Mouse (Mus musculus): ENCODE data around the gene Lin28a.

The Lin28a gene

GRCm38 (mm10) chr4:133980496-133980895 lies 38.1 kb downstream of the Lin28a start:
- DNase-seq (ENCODE audit: low spot score in 2 of 2): no peak

- DNase-seq (ENCODE audit: low spot score in 2 of 2): no peak
Observed at GRCm38 (mm10) chr4:133978021-133978711, 40.5 kb downstream of the Lin28a start.

GRCm38 (mm10) chr4:133971741-133972140 lies 46.9 kb downstream of the Lin28a start:
- DNase-seq (ENCODE audit: low spot score in 2 of 2): no peak

GRCm38 (mm10) chr4:133970876-133971275 lies 47.8 kb downstream of the Lin28a start:
- no peak for DNase-seq (ENCODE audit: low spot score in 2 of 2)

GRCm38 (mm10) chr4:133970196-133970595 lies 48.4 kb downstream of the Lin28a start:
- DNase-seq (ENCODE audit: low spot score in 2 of 2): no peak

- DNase-seq (ENCODE audit: low spot score in 2 of 2): no peak
Observed at GRCm38 (mm10) chr4:133969114-133969770, 49.4 kb downstream of the Lin28a start.

- peak; percentile 69 to 79 for DNase-seq (ENCODE audit: low spot score in 2 of 2)
Observed at GRCm38 (mm10) chr4:133968150-133968921, 50.3 kb downstream of the Lin28a start, which contains the start of gene Hmgn2. Hmgn2 (minus strand) TSS chr4:133968650.

GRCm38 (mm10) chr4:133967866-133968149 lies 50.8 kb downstream of the Lin28a start:
- peak in 1 of 2 experiments; percentile 94 for DNase-seq (ENCODE audit: low spot score in 2 of 2)

- peak; percentile 98 to 99 for DNase-seq (ENCODE audit: low spot score in 2 of 2)
Observed at GRCm38 (mm10) chr4:133967138-133967865, 51.3 kb downstream of the Lin28a start.

GRCm38 (mm10) chr4:133966271-133966940 lies 52.2 kb downstream of the Lin28a start:
- no peak for DNase-seq (ENCODE audit: low spot score in 2 of 2)

- no peak for DNase-seq (ENCODE audit: low spot score in 2 of 2)
Observed at GRCm38 (mm10) chr4:133962566-133962965, 56.1 kb downstream of the Lin28a start.

GRCm38 (mm10) chr4:133958884-133959283 lies 59.8 kb downstream of the Lin28a start:
- DNase-seq (ENCODE audit: low spot score in 2 of 2): no peak

GRCm38 (mm10) chr4:133956358-133956757 lies 62.3 kb downstream of the Lin28a start:
- no peak for DNase-seq (ENCODE audit: low spot score in 2 of 2)
